Mouse (Mus musculus): Measurements from ENCODE around the gene Fancd2. TPM values are rescaled to one million over a fixed set of nuclear protein-coding genes. Genes with fewer than 3 reads are reported as not detected.

Fancd2 gene
- total RNA-seq, 2 experiments from 2014 or later = 3.2 to 4.9 TPM

Small RNA genes within 50 kb of the gene (microRNA-seq; reads per million reads assigned to microRNA genes)
- 0 reads per million in 2 experiments for gene Gm23365

Other genes with a start within 250 kb of the Fancd2 start
- gene Cpne9, start 249.4 kb upstream of the Fancd2 start, total RNA-seq (2021) = 1 to 10 TPM; 7.1 to 8.1 TPM
- 10 to 100 TPM; 28.3 to 28.6 TPM for gene Brpf1, start 224.5 kb upstream of the Fancd2 start, total RNA-seq (2021)
- 1 to 10 TPM; 6.7 to 8.0 TPM for gene Ogg1, start 204.7 kb upstream of the Fancd2 start, total RNA-seq (2021)
- gene Camk1, start 187.7 kb upstream of the Fancd2 start, total RNA-seq (2021) = 10 to 100 TPM; 59.5 to 64.3 TPM
- 10 to 100 TPM; 51.0 to 58.4 TPM for gene Tada3, start 153.8 kb upstream of the Fancd2 start, total RNA-seq (2021)
- gene Arpc4, start 153.6 kb upstream of the Fancd2 start, total RNA-seq (2021) = 100 to 1,000 TPM; 324 to 337 TPM
- gene Ttll3, start 142.4 kb upstream of the Fancd2 start, total RNA-seq (2021) = 10 to 100 TPM; 11.2 to 13.2 TPM
- gene Rpusd3, start 112.3 kb upstream of the Fancd2 start, total RNA-seq (2021) = 10 to 100 TPM; 21.3 to 26.9 TPM
- gene Cidec, start 95.9 kb upstream of the Fancd2 start, total RNA-seq (2021) = not detected
- gene Jagn1, start 89.1 kb upstream of the Fancd2 start, total RNA-seq (2021) = 10 to 100 TPM; 42.9 to 44.1 TPM
- under 1 TPM; 0.55 to 0.60 TPM for gene Il17re, start 73.2 kb upstream of the Fancd2 start, total RNA-seq (2021)
- 1 to 10 TPM; 4.8 to 5.6 TPM for gene Il17rc, start 60.3 kb upstream of the Fancd2 start, total RNA-seq (2021)
- 10 to 100 TPM; 80.0 to 92.3 TPM for gene Creld1, start 48.4 kb upstream of the Fancd2 start, total RNA-seq (2021)
- 10 to 100 TPM; 36.7 to 39.7 TPM for gene Prrt3, start 29.8 kb upstream of the Fancd2 start, total RNA-seq (2021)
- 10 to 100 TPM; 75.6 to 77.6 TPM for gene Emc3, start within 50 bp of the Fancd2 start, total RNA-seq (2021)
- gene Fancd2os, start 69.0 kb downstream of the Fancd2 start, total RNA-seq (2021) = under 1 TPM in 1 of 2 experiments, not detected in 1; 0.49 TPM
- 100 to 1,000 TPM; 221 TPM for gene Brk1, start 73.1 kb downstream of the Fancd2 start, total RNA-seq (2021)
- gene Vhl, start 92.3 kb downstream of the Fancd2 start, total RNA-seq (2021) = 10 to 100 TPM; 65.8 to 70.5 TPM
- gene Irak2, start 106.8 kb downstream of the Fancd2 start, total RNA-seq (2021) = 10 to 100 TPM; 15.0 TPM
- 10 to 100 TPM; 59.7 to 74.3 TPM for gene Tatdn2, start 165.4 kb downstream of the Fancd2 start, total RNA-seq (2021)
- under 1 TPM in 1 of 2 experiments, not detected in 1; 0.69 TPM for gene Ghrl, start 188.2 kb downstream of the Fancd2 start, total RNA-seq (2021)
- 10 to 100 TPM; 80.0 to 84.4 TPM for gene Sec13, start 209.1 kb downstream of the Fancd2 start, total RNA-seq (2021)

All from layer of hippocampus, postnatal 10 days (tissue).